Mouse (Mus musculus) C2C12 (cell line): Measurements from ENCODE around the gene Spaca4. TPM values are rescaled to one million over a fixed set of nuclear protein-coding genes. Genes with fewer than 3 reads are reported as not detected.

Experiments used
- H3K27me3 ChIP-seq: one replicate; pipeline ENCODE4 v1.6.1; 2011; ENCODE audit not compliant: control insufficient read depth, insufficient read depth, insufficient read length
- H3K36me3 ChIP-seq: one replicate; pipeline ENCODE4 v1.6.1; 2011; ENCODE audit not compliant: control insufficient read depth, insufficient read depth
- H3K4me3 ChIP-seq: one replicate; pipeline ENCODE4 v1.5.1; 2011; ENCODE audit warnings: mild to moderate bottlenecking, control low read depth; ENCODE audit not compliant: poor library complexity, insufficient read depth, severe bottlenecking
- H3K79me2 ChIP-seq: one replicate; pipeline ENCODE4 v1.6.1; 2011; ENCODE audit not compliant: control insufficient read depth, insufficient read depth
- H3K79me3 ChIP-seq: one replicate; pipeline ENCODE4 v1.6.1; 2011; ENCODE audit warnings: low read depth, control low read depth
- H3ac ChIP-seq: one replicate; pipeline ENCODE3; 2011; ENCODE audit warnings: low read depth; ENCODE audit not compliant: control insufficient read depth, insufficient read length
- CEBPB ChIP-seq: IDR thresholded peaks from one replicate; pipeline ENCODE4 v1.6.1; 2011; ENCODE audit warnings: low read depth, mild to moderate bottlenecking, control low read depth, moderate library complexity
- CTCF ChIP-seq: IDR thresholded peaks from one replicate; pipeline ENCODE4 v1.5.1; 2011; ENCODE audit not compliant: control insufficient read depth, insufficient read depth, insufficient read length
- FOSL1 ChIP-seq: IDR thresholded peaks from one replicate; pipeline ENCODE4 v1.8.0; 2011; ENCODE audit warnings: mild to moderate bottlenecking, low read length; ENCODE audit not compliant: poor library complexity, insufficient read depth, severe bottlenecking
- MAX ChIP-seq: IDR thresholded peaks from one replicate; pipeline ENCODE4 v1.6.1; 2011; ENCODE audit warnings: mild to moderate bottlenecking, control low read depth
- MYOD1 ChIP-seq: IDR thresholded peaks from one replicate; pipeline ENCODE4 v1.6.1; 2011; ENCODE audit warnings: low read depth; ENCODE audit not compliant: control insufficient read depth, insufficient read length
- MYOG ChIP-seq: IDR thresholded peaks from one replicate; pipeline ENCODE4 v1.6.1; 2011; ENCODE audit not compliant: control insufficient read depth, insufficient read length; ENCODE audit errors: extremely low read depth
- USF1 ChIP-seq: IDR thresholded peaks from one replicate; pipeline ENCODE4 v1.6.1; 2011; ENCODE audit warnings: low read depth, mild to moderate bottlenecking, control low read depth, moderate library complexity
- polyA plus RNA-seq: library from polyadenylated mRNA; unstranded; fragments of >200 nt; fragmentation: generic; extraction: Trizol; gene quantifications from one replicate; pipeline ENCODE4 v1.2.1, GENCODE M21; 2012; ENCODE audit warnings: missing spikeins

Spaca4 gene
- polyA plus RNA-seq, 1 experiment, result 0.33 TPM

GRCm38 (mm10) chr7:45701607-45702006 lies 24.0 kb downstream of the Spaca4 start:
- Histone ChIP-seq H3K36me3 (no peaks in the 10 kb centered on the region), H3K79me3 (no peaks in the 10 kb centered on the region), H3K4me3 (no peak overlapping the region), H3ac (no peak overlapping the region), H3K79me2 (no peaks in the 10 kb centered on the region), H3K27me3 (peaks cover 15% of the 10 kb centered on the region)
- no peak for TF ChIP-seq FOSL1
- no peak for TF ChIP-seq CTCF

DNA sequence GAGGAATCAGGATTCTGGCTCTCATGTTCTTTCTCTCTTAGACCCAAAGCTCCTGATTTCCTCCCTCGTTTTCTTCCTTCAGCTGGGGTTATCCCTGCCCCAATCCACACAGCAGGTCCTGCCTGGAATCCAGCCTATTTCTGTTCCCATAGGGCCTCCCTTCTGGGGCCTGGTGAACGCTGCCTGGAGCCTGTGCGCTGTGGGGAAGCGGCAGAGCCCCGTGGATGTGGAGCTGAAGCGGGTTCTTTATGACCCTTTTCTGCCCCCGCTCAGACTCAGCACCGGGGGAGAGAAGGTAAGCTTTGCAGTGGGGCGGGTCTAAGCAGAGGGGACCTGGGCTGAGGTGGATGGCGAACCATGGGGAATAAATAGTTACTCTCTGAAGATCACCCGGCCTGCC lies 24.5 kb downstream of the Spaca4 start:
- no peak overlapping the region for H3K4me3 ChIP-seq

GRCm38 (mm10) chr7:45700301-45701015 lies 25.2 kb downstream of the Spaca4 start:
- H3K4me3 ChIP-seq, result no peak overlapping the region
- H3ac ChIP-seq, result no peak overlapping the region
- no peaks in the 10 kb centered on the region for H3K36me3 ChIP-seq
- H3K79me3 ChIP-seq, result no peaks in the 10 kb centered on the region
- no peaks in the 10 kb centered on the region for H3K79me2 ChIP-seq
- peaks cover 15% of the 10 kb centered on the region for H3K27me3 ChIP-seq
- no peak for TF ChIP-seq MYOD1

More for the DNA sequence above, 24.5 kb downstream of the Spaca4 start:
- Histone ChIP-seq H3K79me3 (no peaks in the 10 kb centered on the region), H3K79me2 (no peaks in the 10 kb centered on the region), H3K27me3 (peaks cover 15% of the 10 kb centered on the region), H3K36me3 (no peaks in the 10 kb centered on the region), H3ac (no peak overlapping the region)
- TF ChIP-seq MYOG (no peak), CTCF (no peak), USF1 (no peak), MYOD1 (no peak), CEBPB (no peak), MAX (no peak), FOSL1 (no peak)

DNA sequence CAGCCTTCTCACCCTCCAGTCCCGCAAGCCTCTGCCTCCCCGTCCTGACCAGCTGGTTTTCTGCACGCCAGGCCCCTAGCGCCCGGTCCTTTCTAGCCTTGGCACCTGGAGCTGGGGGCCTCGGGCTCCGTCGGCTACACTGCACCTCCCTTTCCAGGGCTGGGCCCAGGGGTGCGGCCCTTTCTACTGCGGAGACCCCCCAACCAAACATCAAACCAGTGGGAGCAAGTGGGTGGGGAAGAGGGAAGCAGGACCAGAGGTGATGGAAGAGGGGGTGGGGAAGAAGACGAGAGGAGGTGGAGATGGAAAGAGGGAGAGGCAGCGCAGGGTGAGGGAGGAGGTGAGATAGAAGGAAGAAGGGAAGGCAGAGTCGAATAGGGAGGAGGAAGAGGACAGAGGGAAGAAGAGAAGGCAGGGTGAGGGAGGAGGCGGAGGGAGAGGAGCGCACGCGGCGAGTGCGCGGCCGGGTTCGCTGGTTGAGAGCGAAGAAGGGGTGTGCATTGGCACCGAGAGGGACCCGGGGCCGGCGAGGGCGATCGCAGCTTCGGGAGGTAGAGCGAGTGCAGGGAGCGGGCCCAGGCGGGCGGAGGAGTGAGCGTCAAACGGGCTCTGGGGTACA lies 26.0 kb downstream of the Spaca4 start, which contains the start of gene Car11:
Car11 (plus strand) TSS at position 321 of the 619 bp plus-strand sequence.
- H3K36me3 ChIP-seq, result no peaks in the 10 kb centered on the region
- H3K79me2 ChIP-seq, result no peaks in the 10 kb centered on the region
- no peak within 1 kb of the TSS for H3K4me3 ChIP-seq
- no peak for TF ChIP-seq MYOD1
- no peak for TF ChIP-seq MYOG
- TF ChIP-seq MAX, result no peak
- no peak for TF ChIP-seq CEBPB
- TF ChIP-seq CTCF, result no peak
- TF ChIP-seq FOSL1, result no peak
- no peak for TF ChIP-seq USF1
- no peaks in the 10 kb centered on the region for H3K79me3 ChIP-seq
- H3K27me3 ChIP-seq, result peaks cover 15% of the 10 kb centered on the region
- no peak within 1 kb of the TSS for H3ac ChIP-seq

GRCm38 (mm10) chr7:45697894-45698293 lies 27.7 kb downstream of the Spaca4 start:
- peaks cover 15% of the 10 kb centered on the region for H3K27me3 ChIP-seq
- H3K36me3 ChIP-seq, result no peaks in the 10 kb centered on the region
- TF ChIP-seq MYOD1 (no peak), CTCF (no peak), MYOG (no peak), CEBPB (no peak), FOSL1 (no peak), USF1 (no peak), MAX (no peak)
- no peak overlapping the region for H3ac ChIP-seq
- H3K79me3 ChIP-seq, result no peaks in the 10 kb centered on the region
- H3K79me2 ChIP-seq, result no peaks in the 10 kb centered on the region
- no peak overlapping the region for H3K4me3 ChIP-seq

- Histone ChIP-seq H3K4me3 (no peak overlapping the region), H3ac (no peak overlapping the region), H3K36me3 (no peaks in the 10 kb centered on the region), H3K79me2 (no peaks in the 10 kb centered on the region), H3K79me3 (no peaks in the 10 kb centered on the region), H3K27me3 (peaks cover 9% of the 10 kb centered on the region)
- TF ChIP-seq MAX, result no peak
- TF ChIP-seq USF1, result no peak
- TF ChIP-seq MYOG, result no peak
- no peak for TF ChIP-seq CEBPB
- TF ChIP-seq FOSL1, result no peak
- TF ChIP-seq MYOD1, result no peak
- TF ChIP-seq CTCF, result no peak
Measured at GRCm38 (mm10) chr7:45695098-45695497, 30.5 kb downstream of the Spaca4 start.
